Mouse (Mus musculus) left cerebral cortex, postnatal 14 days (tissue): ENCODE results near the gene Kdm5a. TPM values are rescaled to one million over a fixed set of nuclear protein-coding genes. Genes with fewer than 3 reads are reported as not detected.

Experiments used
- DNase-seq, 2 experiments: peaks; one replicate each; pipeline ENCODE4 v3.0.0; 2021 to 2022; ENCODE audit warnings: low spot score in 2 of 2, mixed read lengths in 1 of 2
- intact Hi-C: fragments of 180-260 bp; cut with DNase I; formaldehyde crosslinking; loops from one replicate; pipeline ENCODE4 v1.15.1; 2025
- total RNA-seq, 2 experiments: library from RNA; stranded (reverse); gene quantifications; 2 replicates each; pipeline ENCODE4 v1.2.3; 2021

Kdm5a gene
- total RNA-seq, 2 experiments from 2014 or later = 37.0 to 37.8 TPM

- intact Hi-C loops = no loop called here
- no peak for DNase-seq
Observed at GRCm38 (mm10) chr6:120395622-120396345, 31.9 kb downstream of the Kdm5a start.

- DNase-seq = no peak
- intact Hi-C loops = no loop called here
Observed at GRCm38 (mm10) chr6:120403936-120404335, 40.0 kb downstream of the Kdm5a start.

- no peak for DNase-seq
- intact Hi-C loops = loop anchor here (10.0 kb wide), 1 partner anchor 297 kb away; no protein-coding TSS in a partner anchor
Observed at GRCm38 (mm10) chr6:120438161-120438560, 74.2 kb downstream of the Kdm5a start.

GRCm38 (mm10) chr6:120442171-120442749 lies 78.3 kb downstream of the Kdm5a start:
- intact Hi-C loops = no loop called here
- DNase-seq = no peak

- intact Hi-C loops = no loop called here
- no peak for DNase-seq
Observed at GRCm38 (mm10) chr6:120443363-120444355, 79.7 kb downstream of the Kdm5a start.

- intact Hi-C loops = no loop called here
- no peak for DNase-seq
Observed at GRCm38 (mm10) chr6:120450208-120450607, 86.3 kb downstream of the Kdm5a start.

- DNase-seq = no peak
- intact Hi-C loops = no loop called here
Observed at GRCm38 (mm10) chr6:120452384-120453102, 88.6 kb downstream of the Kdm5a start.

GRCm38 (mm10) chr6:120453103-120453445 lies 89.2 kb downstream of the Kdm5a start:
- intact Hi-C loops = no loop called here
- DNase-seq = no peak

GRCm38 (mm10) chr6:120453556-120453955 lies 89.6 kb downstream of the Kdm5a start:
- no peak for DNase-seq
- intact Hi-C loops = no loop called here

GRCm38 (mm10) chr6:120454627-120455077 lies 90.7 kb downstream of the Kdm5a start:
- intact Hi-C loops = no loop called here
- DNase-seq = no peak

GRCm38 (mm10) chr6:120457074-120457473 lies 93.2 kb downstream of the Kdm5a start:
- intact Hi-C loops = no loop called here
- no peak for DNase-seq

- intact Hi-C loops = no loop called here
- DNase-seq = no peak
Observed at GRCm38 (mm10) chr6:120457751-120458150, 93.8 kb downstream of the Kdm5a start.

GRCm38 (mm10) chr6:120461217-120461616 lies 97.3 kb downstream of the Kdm5a start:
- intact Hi-C loops = no loop called here
- DNase-seq = no peak

- no peak for DNase-seq
- intact Hi-C loops = no loop called here
Observed at GRCm38 (mm10) chr6:120462251-120462650, 98.3 kb downstream of the Kdm5a start.

- DNase-seq = no peak
- intact Hi-C loops = no loop called here
Observed at GRCm38 (mm10) chr6:120463086-120463871, 99.4 kb downstream of the Kdm5a start, which contains the start of gene Il17ra. Gene Il17ra, plus strand, starts transcription at chr6:120463247.

GRCm38 (mm10) chr6:120463884-120464283 lies 100.0 kb downstream of the Kdm5a start:
- no peak for DNase-seq
- intact Hi-C loops = no loop called here

GRCm38 (mm10) chr6:120464406-120464939 lies 100.5 kb downstream of the Kdm5a start:
- intact Hi-C loops = no loop called here

GRCm38 (mm10) chr6:120465393-120465792 lies 101.5 kb downstream of the Kdm5a start:
- DNase-seq = no peak
- intact Hi-C loops = no loop called here

More at GRCm38 (mm10) chr6:120464406-120464939, 100.5 kb downstream of the Kdm5a start:
- DNase-seq = no peak
